Mouse (Mus musculus): Measurements from ENCODE around the gene Fut11.

- TF ChIP-seq CTCF (IDR thresholded peaks at IDR 0.05; ENCODE audit: borderline replicate concordance, extremely low read depth, insufficient read depth, insufficient read length) (peak; percentile 32; the same call in 1 of the 2 replicates), POLR2A (IDR thresholded peaks at IDR 0.05; ENCODE audit: borderline replicate concordance, extremely low read depth, insufficient read depth, insufficient read length, poor library complexity, severe bottlenecking) (no peak)
Measured at GRCm38 (mm10) chr14:20672990-20673389, 21.8 kb upstream of the Fut11 start.

All from brain, embryonic 14.5 days (tissue).